Comparison of ENCODE assay signal across 25 mouse cellular contexts in genomic region chr2:77949521-77949920, GRCm38 (mm10).
"Had no signal": no experiment of that assay in that cellular context is flagged by ENCODE, and none has a peak within 500 bp of the region (broad histone marks: within the 10 kb centered on the region; RNA-seq: fewer than 3 reads in every experiment).

No protein-coding gene starts in this region.

- DNase-seq: cerebellum, adult 8-10 months; cerebellum, adult 9-10 months; cerebellum, adult 9-11 months; cerebellum, postnatal 14 days; cerebellum, postnatal 25 days; cerebellum, postnatal 36 days; embryo, embryonic 11 days; forebrain, postnatal 0 days; gastrocnemius, adult 2 months; gastrocnemius, postnatal 10 days; gastrocnemius, postnatal 14 days; gastrocnemius, postnatal 25 days; gastrocnemius, postnatal 36 days; heart, adult 2 months had no signal

- H3K27ac ChIP-seq: embryonic facial prominence, embryonic 10.5 days; embryonic facial prominence, embryonic 12.5 days; embryonic facial prominence, embryonic 13.5 days; embryonic facial prominence, embryonic 15.5 days; forebrain, embryonic 10.5 days; forebrain, embryonic 12.5 days; forebrain, embryonic 13.5 days; forebrain, embryonic 15.5 days; gastrocnemius, adult 2 months; heart, adult 2 months had no signal

- H3K4me2 ChIP-seq: embryonic facial prominence, embryonic 12.5 days; embryonic facial prominence, embryonic 13.5 days; embryonic facial prominence, embryonic 15.5 days; forebrain, embryonic 12.5 days; forebrain, embryonic 13.5 days; forebrain, embryonic 15.5 days had no signal

- ATAC-seq: forebrain, embryonic 13.5 days; forebrain, embryonic 14.5 days; forebrain, embryonic 15.5 days; forebrain, embryonic 16.5 days; forebrain, postnatal 0 days had no signal

- H3K27me3 ChIP-seq: embryonic facial prominence, embryonic 12.5 days; embryonic facial prominence, embryonic 13.5 days; embryonic facial prominence, embryonic 15.5 days; forebrain, embryonic 12.5 days; forebrain, embryonic 13.5 days; forebrain, embryonic 15.5 days had no signal

- H3K4me3 ChIP-seq: embryonic facial prominence, embryonic 10.5 days; embryonic facial prominence, embryonic 12.5 days; embryonic facial prominence, embryonic 13.5 days; embryonic facial prominence, embryonic 15.5 days; erythroblast, embryonic 14.5 days; forebrain, embryonic 10.5 days; forebrain, embryonic 12.5 days; forebrain, embryonic 13.5 days; forebrain, embryonic 15.5 days; gastrocnemius, adult 2 months; heart, adult 2 months had no signal

- H3K9me3 ChIP-seq: embryonic facial prominence, embryonic 10.5 days; embryonic facial prominence, embryonic 12.5 days; embryonic facial prominence, embryonic 13.5 days; embryonic facial prominence, embryonic 15.5 days; forebrain, embryonic 10.5 days; forebrain, embryonic 12.5 days; forebrain, embryonic 13.5 days; forebrain, embryonic 15.5 days had no signal

- H3K36me3 ChIP-seq: embryonic facial prominence, embryonic 10.5 days; embryonic facial prominence, embryonic 12.5 days; embryonic facial prominence, embryonic 13.5 days; embryonic facial prominence, embryonic 15.5 days; forebrain, embryonic 10.5 days; forebrain, embryonic 12.5 days; forebrain, embryonic 15.5 days had no signal

- H3K9ac ChIP-seq: embryonic facial prominence, embryonic 12.5 days; embryonic facial prominence, embryonic 13.5 days; embryonic facial prominence, embryonic 15.5 days; forebrain, embryonic 12.5 days; forebrain, embryonic 13.5 days; forebrain, embryonic 15.5 days; forebrain, postnatal 0 days had no signal
